Mouse (Mus musculus): ENCODE measurements around the gene Crygn.

The Crygn gene

DNA sequence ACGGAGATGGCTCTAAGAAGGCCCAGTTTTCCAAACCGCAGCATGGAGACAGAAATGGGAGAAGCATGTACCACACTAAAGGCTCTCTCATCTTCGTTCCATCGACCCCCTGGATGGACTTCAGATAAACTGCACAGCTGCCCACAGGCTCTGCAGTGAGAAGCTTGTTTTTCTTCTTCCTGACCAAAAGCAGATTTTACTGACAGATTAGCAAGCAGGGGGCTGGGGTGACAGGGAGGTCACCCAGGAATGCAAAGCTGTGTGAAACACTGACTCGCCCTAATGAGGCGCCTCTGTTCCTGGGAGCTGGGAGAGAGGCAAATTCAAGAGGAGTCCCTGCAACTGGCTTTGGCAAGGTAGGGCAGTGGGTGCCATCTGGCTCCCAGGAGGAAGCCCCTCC lies 10.3 kb downstream of the Crygn start:
- DNase-seq (ENCODE audit: low spot score in 2 of 2) = no peak

- DNase-seq (ENCODE audit: low spot score in 2 of 2) = no peak
These were observed 13.9 kb downstream of the Crygn start for GRCm38 (mm10) chr5:24743956-24744355.

- no peak for DNase-seq (ENCODE audit: low spot score in 2 of 2)
These were observed 16.5 kb downstream of the Crygn start for GRCm38 (mm10) chr5:24741172-24741885.

- no peak for DNase-seq (ENCODE audit: low spot score in 2 of 2)
These were observed 18.6 kb downstream of the Crygn start for GRCm38 (mm10) chr5:24739141-24739753.

DNA sequence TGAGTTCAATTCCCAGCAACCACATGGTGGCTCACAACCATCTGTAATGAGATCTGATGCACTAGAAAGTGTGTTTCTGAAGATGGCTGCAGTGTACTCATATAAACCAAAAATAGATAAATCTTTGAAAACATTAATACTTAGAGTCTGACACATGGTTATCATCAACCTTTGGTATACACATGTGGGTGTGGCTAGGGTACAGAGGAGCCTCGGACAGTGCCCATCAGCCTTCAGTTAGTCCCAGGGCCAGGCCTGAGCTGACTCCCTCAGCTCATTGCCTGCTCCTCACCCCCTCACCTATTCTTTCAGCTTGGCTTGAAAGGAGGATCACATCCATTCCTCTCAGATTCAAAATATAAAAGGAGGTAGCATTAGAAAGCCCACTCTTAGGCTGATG lies 19.3 kb downstream of the Crygn start:
- no peak for DNase-seq (ENCODE audit: low spot score in 2 of 2)

DNA sequence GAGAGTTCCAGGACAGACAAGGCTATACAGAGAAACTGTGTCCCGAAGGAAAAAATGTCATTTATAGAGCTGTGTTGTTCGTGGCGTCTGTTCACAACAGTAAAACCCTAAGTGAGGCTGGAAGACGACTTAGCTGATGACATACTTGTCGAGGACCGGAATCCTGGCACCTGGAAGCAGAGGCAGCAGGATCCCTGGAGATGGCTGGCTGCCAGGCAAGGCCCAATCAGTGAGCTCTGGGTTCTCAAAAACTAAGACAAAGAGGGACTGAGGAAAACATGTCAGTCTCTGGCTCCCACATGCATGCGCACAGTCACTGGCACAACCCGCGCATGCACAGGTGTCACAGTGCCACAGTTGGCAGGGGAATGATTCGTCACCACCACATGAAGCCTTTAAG lies 20.2 kb downstream of the Crygn start:
- no peak for DNase-seq (ENCODE audit: low spot score in 2 of 2)

GRCm38 (mm10) chr5:24733771-24734426 lies 23.9 kb downstream of the Crygn start:
- DNase-seq (ENCODE audit: low spot score in 2 of 2) = no peak

DNA sequence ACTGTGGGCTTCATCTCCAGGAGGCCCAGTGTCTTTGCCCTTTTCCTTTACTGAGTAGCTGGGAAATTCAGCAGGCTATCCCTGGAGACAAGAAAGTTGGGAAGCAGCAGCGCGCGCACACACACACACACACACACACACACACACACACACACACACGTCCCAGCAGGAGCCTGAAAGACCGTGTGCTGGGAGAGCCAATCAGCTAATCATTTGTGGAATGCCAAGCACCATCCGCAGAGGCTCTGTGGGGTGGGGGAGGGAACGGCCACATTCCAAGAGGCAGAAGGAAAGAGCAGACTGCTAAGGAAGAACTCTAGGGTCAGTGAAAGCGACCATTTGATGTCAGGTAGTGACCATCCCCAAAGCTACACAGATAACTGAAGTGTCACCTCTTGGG lies 24.7 kb downstream of the Crygn start:
- DNase-seq (ENCODE audit: low spot score in 2 of 2) = no peak

DNA sequence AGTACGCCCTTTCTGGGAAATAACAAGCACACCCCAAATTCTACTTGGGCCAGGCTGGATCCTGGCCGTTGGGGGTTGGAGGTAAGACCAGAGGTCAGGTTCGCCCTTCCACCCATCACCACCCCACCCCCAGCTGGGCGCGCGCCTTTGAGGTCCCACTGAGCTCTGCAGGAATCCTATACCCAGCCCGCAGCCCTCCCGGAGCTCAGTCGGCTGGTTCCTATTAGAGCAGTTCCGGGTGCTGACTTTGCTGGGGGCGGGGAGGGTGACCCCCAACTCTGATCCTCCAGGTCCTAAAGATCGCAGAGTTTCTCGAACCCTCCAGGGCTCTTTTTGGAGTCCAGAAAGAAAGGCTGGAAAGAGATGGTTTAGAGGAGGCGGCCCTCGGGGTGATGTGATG lies 26.8 kb downstream of the Crygn start:
- no peak for DNase-seq (ENCODE audit: low spot score in 2 of 2)

- no peak for DNase-seq (ENCODE audit: low spot score in 2 of 2)
These were observed 27.3 kb downstream of the Crygn start, which contains the start of gene Wdr86 for GRCm38 (mm10) chr5:24730488-24730871. TSS of gene Wdr86 (minus strand) at chr5:24730727.

GRCm38 (mm10) chr5:24729797-24730487 lies 27.9 kb downstream of the Crygn start:
- no peak for DNase-seq (ENCODE audit: low spot score in 2 of 2)

DNA sequence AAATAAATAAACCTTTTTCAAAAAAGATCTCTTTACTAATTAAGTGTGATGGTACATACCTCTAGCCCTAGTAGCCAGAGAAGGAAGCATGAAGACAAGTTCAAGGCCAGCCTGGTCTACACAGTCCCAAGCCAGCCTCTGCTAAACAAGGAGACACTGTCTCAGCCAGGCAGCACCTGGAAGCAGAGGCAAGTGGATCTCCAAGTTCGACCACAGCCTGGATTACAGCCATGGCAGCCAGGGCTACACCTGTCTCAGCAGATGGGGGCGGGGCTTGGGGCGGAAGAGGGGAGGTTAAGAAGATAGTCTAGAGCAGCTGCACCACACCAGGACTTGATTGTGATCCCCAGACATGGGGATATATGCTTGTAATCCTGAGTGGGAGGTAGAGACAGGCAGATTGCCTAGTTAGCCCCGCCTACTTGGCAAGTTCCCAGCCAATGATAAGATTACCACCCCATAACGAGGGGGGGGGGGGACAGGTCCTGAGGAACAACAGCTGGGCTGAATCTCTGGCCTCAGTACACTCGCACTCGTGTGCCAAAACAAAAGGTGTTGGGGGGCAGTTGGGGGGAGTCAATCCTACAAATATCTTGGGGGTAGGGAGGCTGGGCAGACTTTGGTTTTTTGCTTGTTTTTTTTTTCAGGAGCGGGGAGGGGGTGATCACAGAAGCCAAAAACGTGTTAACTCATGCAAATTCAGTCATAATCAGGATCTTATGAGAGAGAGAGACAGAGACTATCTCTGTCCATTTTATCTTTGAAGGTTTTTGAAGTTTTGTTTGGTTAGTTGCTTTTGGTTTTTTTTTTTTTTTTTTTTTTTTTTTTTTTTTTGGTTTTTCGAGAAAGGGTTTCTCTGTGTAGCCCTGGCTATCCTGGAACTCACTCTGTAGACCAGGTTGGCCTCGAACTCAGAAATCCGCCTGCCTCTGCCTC lies 30.6 kb downstream of the Crygn start:
- no peak for DNase-seq (ENCODE audit: low spot score in 2 of 2)

- no peak for DNase-seq (ENCODE audit: low spot score in 2 of 2)
These were observed 31.9 kb downstream of the Crygn start for GRCm38 (mm10) chr5:24725897-24726296.

- no peak for DNase-seq (ENCODE audit: low spot score in 2 of 2)
These were observed 33.0 kb downstream of the Crygn start for GRCm38 (mm10) chr5:24724805-24725204.

- no peak for DNase-seq (ENCODE audit: low spot score in 2 of 2)
These were observed 33.6 kb downstream of the Crygn start for GRCm38 (mm10) chr5:24724270-24724634.

DNA sequence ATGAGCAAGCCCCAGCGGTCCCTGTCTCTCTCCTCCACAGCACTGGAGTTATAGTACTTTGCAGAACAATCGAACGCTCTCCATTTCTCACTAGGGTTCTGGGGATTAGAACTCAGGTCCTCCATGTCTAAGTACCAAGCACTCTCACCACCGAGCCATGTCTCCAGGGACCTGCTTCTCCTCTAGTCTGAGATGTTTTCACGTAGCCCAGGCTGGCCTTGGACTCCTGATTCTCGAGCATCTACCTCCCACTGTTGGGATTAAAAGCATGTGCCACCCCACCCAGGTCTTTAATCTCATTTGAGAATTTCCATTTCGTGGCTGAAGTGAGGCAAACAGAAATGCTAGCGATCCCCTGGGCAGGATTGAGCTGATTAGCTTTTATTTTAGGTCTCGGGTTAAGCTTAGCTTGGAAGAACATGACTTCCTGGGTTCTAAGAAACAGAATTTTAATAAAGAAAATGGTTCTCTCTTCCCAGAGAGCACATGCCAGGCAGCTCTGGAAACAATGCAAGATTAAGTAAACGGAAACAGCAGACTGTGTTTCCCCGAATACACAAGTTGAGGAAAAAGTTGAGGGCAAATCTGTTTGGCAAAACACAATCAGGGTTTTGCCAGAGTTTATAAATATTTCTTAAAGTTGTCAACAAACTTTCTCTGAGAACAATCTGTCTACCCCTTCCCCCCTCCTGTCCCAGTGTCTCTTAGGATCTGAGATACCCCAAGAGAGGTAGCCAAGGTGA lies 34.1 kb downstream of the Crygn start:
- DNase-seq (ENCODE audit: low spot score in 2 of 2) = no peak

DNA sequence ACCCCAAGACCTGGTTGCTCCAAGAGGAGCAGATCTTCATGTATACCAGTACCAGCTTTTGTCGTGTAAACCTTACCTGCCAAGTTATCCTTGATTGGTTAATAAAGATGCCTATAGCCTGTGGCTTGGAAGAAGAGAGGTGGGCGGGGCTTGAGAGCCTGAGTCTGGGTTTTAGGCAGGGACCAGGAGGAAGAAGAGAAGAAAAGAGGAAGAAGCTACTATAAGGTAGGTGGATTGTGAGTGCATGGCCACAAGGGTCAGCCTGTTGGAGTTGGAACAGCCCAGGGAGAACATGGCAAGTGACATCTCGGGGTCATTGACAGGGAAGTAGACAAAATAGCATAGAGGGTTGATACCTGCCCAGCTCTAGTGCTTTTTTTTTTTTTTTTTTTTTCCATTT lies 38.0 kb downstream of the Crygn start:
- DNase-seq (ENCODE audit: low spot score in 2 of 2) = no peak

GRCm38 (mm10) chr5:24718076-24718475 lies 39.7 kb downstream of the Crygn start:
- no peak for DNase-seq (ENCODE audit: low spot score in 2 of 2)

DNA sequence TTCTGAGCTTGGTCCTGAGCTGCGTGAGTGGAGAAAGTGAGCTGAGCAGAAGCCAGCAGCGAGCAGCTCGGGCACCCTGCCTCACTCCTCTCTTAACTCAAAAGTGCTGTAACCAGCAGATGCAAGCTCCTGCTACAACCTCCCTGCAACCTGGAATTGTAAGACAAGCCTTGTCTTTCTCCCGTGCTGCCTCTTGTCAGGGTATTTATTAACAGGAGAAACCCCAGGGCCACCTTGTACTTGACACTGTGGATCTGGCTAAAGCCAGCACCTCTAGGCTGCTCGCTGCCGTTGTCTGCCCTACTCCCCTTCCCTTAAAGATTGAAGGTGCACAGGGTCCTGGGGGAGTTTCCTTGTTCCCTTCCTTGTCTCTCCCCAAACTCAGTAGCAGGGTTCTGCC lies 43.8 kb downstream of the Crygn start:
- DNase-seq (ENCODE audit: low spot score in 2 of 2) = no peak

DNA sequence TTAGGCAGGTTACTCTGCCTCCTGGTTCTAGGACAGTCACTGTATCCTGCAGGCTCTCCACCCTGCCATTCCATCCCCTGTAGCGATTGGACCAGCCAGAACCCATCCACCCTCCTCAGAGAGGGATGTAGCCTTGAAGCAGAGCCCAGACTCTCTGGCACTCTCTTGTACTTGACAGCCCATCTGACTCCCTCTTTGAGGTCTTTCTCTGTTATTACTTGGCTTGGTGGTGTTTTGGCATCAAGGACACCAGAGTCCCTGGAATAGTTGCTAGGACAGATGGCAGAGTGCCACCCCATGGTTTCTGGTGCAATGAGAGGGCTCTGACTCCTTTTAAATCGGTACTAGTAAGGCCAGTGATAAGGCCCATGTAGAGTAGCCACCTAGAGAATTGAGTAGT lies 44.6 kb downstream of the Crygn start:
- no peak for DNase-seq (ENCODE audit: low spot score in 2 of 2)

- DNase-seq (ENCODE audit: low spot score in 2 of 2) = no peak
These were observed 46.2 kb downstream of the Crygn start for GRCm38 (mm10) chr5:24711615-24712014.

Data from frontal cortex, postnatal 25 days (tissue).